Comparison of ENCODE assay signal across 7 mouse cellular contexts in genomic region chr14:59625158-59625805, GRCm38 (mm10). TPM values are rescaled to one million over a fixed set of nuclear protein-coding genes. Genes with fewer than 3 reads are reported as not detected.
DNase-seq lines count a peak whose midpoint lies in the region; ATAC-seq and TF ChIP-seq lines count a peak whose summit lies in the region.

TSS of gene Shisa2 (plus strand) at chr14:59625308.

- H3K4me1 ChIP-seq in forebrain, embryonic 10.5 days: peaks cover 57% of the 10 kb centered on the region
- H3K4me1 ChIP-seq in heart, embryonic 12.5 days (replicated peaks): peaks cover 12% of the 10 kb centered on the region
- peaks cover 21% of the 10 kb centered on the region for H3K4me1 ChIP-seq in kidney, embryonic 16.5 days (ENCODE audit: insufficient read depth, low read length)
- no peaks in the 10 kb centered on the region for H3K4me1 ChIP-seq in liver, adult 2 months (ENCODE audit: control insufficient read depth, insufficient read depth, low read length)
- no peaks in the 10 kb centered on the region for H3K4me1 ChIP-seq in midbrain, postnatal 0 days (ENCODE audit: insufficient read depth, low read length)
- peaks cover 7% of the 10 kb centered on the region; the same call in 1 of the 2 replicates for H3K4me1 ChIP-seq in stomach, embryonic 16.5 days (ENCODE audit: control insufficient read depth, insufficient read depth, low read length)

- DNase-seq in brain, embryonic 18.5 days (ENCODE audit: low read depth, low spot score): peak; percentile 28
- DNase-seq in forebrain, embryonic 10.5 days (ENCODE audit: extremely low spot score, low spot score): peak; percentile 88
- no peak for DNase-seq in liver, adult 2 months (ENCODE audit: extremely low read depth, low read depth, low spot score)
- peak; percentile 86 for DNase-seq in midbrain, postnatal 0 days (ENCODE audit: low spot score)

- H3K9me3 ChIP-seq in forebrain, embryonic 10.5 days: no peaks in the 10 kb centered on the region
- H3K9me3 ChIP-seq in heart, embryonic 12.5 days (replicated peaks): no peaks in the 10 kb centered on the region
- H3K9me3 ChIP-seq in kidney, embryonic 16.5 days (ENCODE audit: low read length): no peaks in the 10 kb centered on the region
- H3K9me3 ChIP-seq in midbrain, postnatal 0 days (ENCODE audit: low read length): no peaks in the 10 kb centered on the region
- no peaks in the 10 kb centered on the region for H3K9me3 ChIP-seq in stomach, embryonic 16.5 days (replicated peaks; ENCODE audit: control insufficient read depth, low read length)

- H3K4me2 ChIP-seq in heart, embryonic 12.5 days: peak within 1 kb of the TSS; percentile 86
- H3K4me2 ChIP-seq in kidney, embryonic 16.5 days (replicated peaks; ENCODE audit: low read depth, low read length): peak within 1 kb of the TSS; percentile 74
- H3K4me2 ChIP-seq in midbrain, postnatal 0 days (ENCODE audit: low read depth, low read length, poor library complexity, severe bottlenecking): peak within 1 kb of the TSS; percentile 76
- H3K4me2 ChIP-seq in stomach, embryonic 16.5 days (ENCODE audit: low read depth, low read length): peak within 1 kb of the TSS; percentile 79

- H3K4me3 ChIP-seq in forebrain, embryonic 10.5 days: peak within 1 kb of the TSS; percentile 70
- H3K4me3 ChIP-seq in heart, embryonic 12.5 days: peak within 1 kb of the TSS; percentile 59
- H3K4me3 ChIP-seq in kidney, embryonic 16.5 days (ENCODE audit: low read length): peak within 1 kb of the TSS; percentile 58
- H3K4me3 ChIP-seq in liver, adult 2 months (ENCODE audit: insufficient read depth, low read depth, low read length): peak within 1 kb of the TSS; percentile 47
- H3K4me3 ChIP-seq in midbrain, postnatal 0 days (ENCODE audit: low read depth, low read length): peak within 1 kb of the TSS; percentile 69
- H3K4me3 ChIP-seq in stomach, embryonic 16.5 days (replicated peaks; ENCODE audit: low read length): peak within 1 kb of the TSS; percentile 64

- TF ChIP-seq POLR2A in liver, adult 2 months (IDR thresholded peaks at IDR 0.05; ENCODE audit: extremely low read depth, insufficient read depth, low read length): no peak

- peaks cover 75% of the 10 kb centered on the region for H3K27me3 ChIP-seq in forebrain, embryonic 10.5 days (ENCODE audit: poor library complexity, severe bottlenecking)
- H3K27me3 ChIP-seq in heart, embryonic 12.5 days (replicated peaks): peaks cover 6% of the 10 kb centered on the region; the same call in 1 of the 2 replicates
- peaks cover 24% of the 10 kb centered on the region for H3K27me3 ChIP-seq in kidney, embryonic 16.5 days (ENCODE audit: insufficient read depth, low read length)
- peaks cover 11% of the 10 kb centered on the region for H3K27me3 ChIP-seq in liver, adult 2 months (ENCODE audit: control insufficient read depth, insufficient read depth, low read length)
- H3K27me3 ChIP-seq in midbrain, postnatal 0 days (ENCODE audit: insufficient read depth, low read length): peaks cover 4% of the 10 kb centered on the region; the same call in 1 of the 2 replicates
- H3K27me3 ChIP-seq in stomach, embryonic 16.5 days (ENCODE audit: control insufficient read depth, insufficient read depth, low read length): peaks cover 8% of the 10 kb centered on the region; the same call in 1 of the 2 replicates

- peak; percentile 85 for ATAC-seq in heart, embryonic 12.5 days (ENCODE audit: insufficient number of reproducible peaks, low FRiP score)
- ATAC-seq in kidney, embryonic 16.5 days (ENCODE audit: low FRiP score, low TSS enrichment): peak; percentile 91
- ATAC-seq in midbrain, postnatal 0 days (ENCODE audit: low FRiP score): peak; percentile 84
- ATAC-seq in stomach, embryonic 16.5 days (ENCODE audit: insufficient read depth, low FRiP score): peak; percentile 90

- TF ChIP-seq CTCF in liver, adult 2 months (IDR thresholded peaks at IDR 0.05; ENCODE audit: low read depth, low read length): peak; percentile 6; the same call in 1 of the 2 replicates
- peak; percentile 78 for TF ChIP-seq CTCF in midbrain, postnatal 0 days (IDR thresholded peaks at IDR 0.05)

- peak within 1 kb of the TSS; percentile 83 for H3K9ac ChIP-seq in heart, embryonic 12.5 days
- H3K9ac ChIP-seq in kidney, embryonic 16.5 days (replicated peaks; ENCODE audit: low read length): peak within 1 kb of the TSS; percentile 71
- H3K9ac ChIP-seq in liver, adult 2 months (ENCODE audit: low read depth, low read length): peak within 1 kb of the TSS; percentile 21; the same call in 1 of the 2 replicates
- H3K9ac ChIP-seq in midbrain, postnatal 0 days (replicated peaks; ENCODE audit: low read length, poor library complexity, severe bottlenecking): peak within 1 kb of the TSS; percentile 60
- peak within 1 kb of the TSS; percentile 73 for H3K9ac ChIP-seq in stomach, embryonic 16.5 days (ENCODE audit: low read length)

- WGBS in forebrain, embryonic 10.5 days: under 1% methylated on average over 65 of the region's 65 CpGs
- under 1% methylated on average over 64 of the region's 65 CpGs for WGBS in heart, embryonic 12.5 days
- WGBS in kidney, embryonic 16.5 days: 0% methylated on average over 54 of the region's 65 CpGs
- under 1% methylated on average over 61 of the region's 65 CpGs for WGBS in liver, adult 2 months
- whole genome bisulfite sequencing in midbrain, postnatal 0 days: under 1% methylated on average over 56 of the region's 65 CpGs
- under 1% methylated on average over 65 of the region's 65 CpGs for WGBS in stomach, embryonic 16.5 days

- H3K79me2 ChIP-seq in liver, adult 2 months (ENCODE audit: control insufficient read depth, insufficient read depth, low read length): no peaks in the 10 kb centered on the region

- H3K36me3 ChIP-seq in forebrain, embryonic 10.5 days (replicated peaks): peaks cover 12% of the 10 kb centered on the region
- peaks cover 11% of the 10 kb centered on the region for H3K36me3 ChIP-seq in heart, embryonic 12.5 days
- H3K36me3 ChIP-seq in kidney, embryonic 16.5 days (ENCODE audit: insufficient read depth, low read length): no peaks in the 10 kb centered on the region
- no peaks in the 10 kb centered on the region for H3K36me3 ChIP-seq in liver, adult 2 months (ENCODE audit: control insufficient read depth, insufficient read depth, low read length)
- no peaks in the 10 kb centered on the region for H3K36me3 ChIP-seq in midbrain, postnatal 0 days (ENCODE audit: insufficient read depth, low read length)
- H3K36me3 ChIP-seq in stomach, embryonic 16.5 days (ENCODE audit: control insufficient read depth, insufficient read depth, low read length): no peaks in the 10 kb centered on the region

- peak within 1 kb of the TSS; percentile 93 for H3K27ac ChIP-seq in forebrain, embryonic 10.5 days
- H3K27ac ChIP-seq in heart, embryonic 12.5 days (ENCODE audit: poor library complexity, severe bottlenecking): peak within 1 kb of the TSS; percentile 77
- H3K27ac ChIP-seq in kidney, embryonic 16.5 days (ENCODE audit: low read length): peak within 1 kb of the TSS; percentile 73
- H3K27ac ChIP-seq in liver, adult 2 months (replicated peaks; ENCODE audit: insufficient read depth, low read depth, low read length): no peak within 1 kb of the TSS
- H3K27ac ChIP-seq in midbrain, postnatal 0 days (ENCODE audit: low read depth, low read length): 0 out of 2 replicates have a peak within 1 kb of the TSS, but pooled peaks have one; percentile 55
- peak within 1 kb of the TSS; percentile 67 for H3K27ac ChIP-seq in stomach, embryonic 16.5 days (ENCODE audit: low read length)

RNA-seq across cellular contexts. Expression of gene Shisa2, which starts in this region (rescaled TPM):
- 23.3 and 30.5 TPM in 2 replicates for polyA plus RNA-seq in forebrain, embryonic 10.5 days (2016; fragmentation: Nextera tagmentation; extraction: Ambion mirVana)
- polyA plus RNA-seq in heart, embryonic 12.5 days (2016; fragmentation: Nextera tagmentation; extraction: Ambion mirVana): 31.8 and 32.7 TPM in 2 replicates
- polyA plus RNA-seq in kidney, embryonic 16.5 days (2015; fragmentation: Nextera tagmentation; extraction: Ambion mirVana): 12.8 and 13.0 TPM in 2 replicates
- total RNA-seq in liver, adult 2 months (2014; rRNA removed): 0.18 and 0.20 TPM in 2 replicates
- polyA plus RNA-seq in liver, adult 2 months (2012; rRNA removed): 0.26 and 0.48 TPM in 2 replicates
- total RNA-seq in midbrain, postnatal 0 days (2014; rRNA removed): 15.1 and 21.0 TPM in 2 replicates
- 3.5 and 4.8 TPM in 2 replicates for polyA plus RNA-seq in midbrain, postnatal 0 days (2015; fragmentation: Nextera tagmentation; extraction: Ambion mirVana)
- 3.7 and 5.4 TPM in 2 replicates for polyA plus RNA-seq in stomach, embryonic 16.5 days (2015; fragmentation: Nextera tagmentation; extraction: Ambion mirVana)

Comparison
In these comparisons a context has a peak if more than half of its experiments do, and no peak if none do; other contexts are left out.
1. RNA of gene Shisa2 (total RNA-seq): 15.1 to 21.0 TPM in midbrain, postnatal 0 days; 0.18 to 0.20 TPM in liver, adult 2 months; every median in the first group is over 10 times any median in the second.
2. H3K9ac ChIP-seq: peak in every context shown above with its lines; median percentile 83 in heart, embryonic 12.5 days; 73 in stomach, embryonic 16.5 days; 71 in kidney, embryonic 16.5 days; 60 in midbrain, postnatal 0 days; 21 in liver, adult 2 months.
3. Peak in every context shown above with its lines, with median percentiles within 50 percentile points of each other: H3K4me3 ChIP-seq, ATAC-seq and H3K4me2 ChIP-seq.